Comparison of ENCODE assay signal across 8 mouse cellular contexts in the genomic region with DNA sequence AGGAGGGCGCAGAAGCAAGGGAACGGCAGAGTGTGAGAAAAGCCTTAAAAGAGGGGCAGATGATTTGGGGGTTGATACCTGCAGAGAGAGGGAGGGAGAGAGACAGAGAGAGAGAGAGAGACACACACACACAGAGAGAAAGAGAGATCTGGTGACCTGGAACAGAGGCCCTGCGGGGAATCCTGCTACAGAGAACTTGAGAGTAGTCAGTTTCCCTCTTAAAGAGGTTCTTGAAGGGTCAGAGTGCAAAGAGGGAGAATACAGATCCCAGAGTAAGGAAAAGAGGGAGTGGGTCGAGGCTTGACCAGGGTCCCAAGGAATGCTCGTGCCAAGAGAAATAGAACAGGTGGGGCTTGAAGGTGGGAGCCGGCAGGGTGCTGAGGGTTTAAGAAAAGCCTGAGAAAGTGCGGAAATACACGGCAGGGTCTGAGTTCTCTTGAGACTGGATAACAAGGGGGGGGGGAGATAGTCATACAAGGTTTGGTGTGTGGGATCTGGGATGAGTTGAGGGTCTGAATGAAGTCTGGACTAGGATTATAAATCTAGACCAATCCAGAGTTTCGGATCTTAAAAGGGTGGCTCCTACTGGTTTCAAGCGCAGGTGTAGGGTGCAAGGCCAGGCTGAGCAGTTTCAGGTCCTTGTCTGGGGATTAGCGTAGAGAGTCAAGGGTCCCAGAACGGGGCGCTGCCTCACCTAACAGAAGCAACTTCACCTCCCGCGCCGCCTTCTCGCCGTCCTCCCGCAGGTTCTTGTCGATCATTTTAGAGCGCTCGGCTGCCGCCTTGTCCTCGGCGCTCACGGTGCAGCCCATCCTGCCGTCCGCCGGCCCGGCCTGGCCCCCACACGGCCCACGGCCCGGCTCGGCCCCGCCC. TPM values are rescaled to one million over a fixed set of nuclear protein-coding genes. Genes with fewer than 3 reads are reported as not detected.
A peak's percentile ranks its signal among the peaks of the same experiment; 100 is the strongest.
DNase-seq lines count a peak whose midpoint lies in the region; ATAC-seq and TF ChIP-seq lines count a peak whose summit lies in the region.

No protein-coding gene starts in this region.

- H3K9me3 ChIP-seq in heart, embryonic 12.5 days (replicated peaks): no peaks in the 10 kb centered on the region
- no peaks in the 10 kb centered on the region for H3K9me3 ChIP-seq in E14TG2a.4 (ENCODE audit: low read length)
- no peaks in the 10 kb centered on the region for H3K9me3 ChIP-seq in forebrain, embryonic 14.5 days (replicated peaks; ENCODE audit: control insufficient read depth, low read length)
- no peaks in the 10 kb centered on the region for H3K9me3 ChIP-seq in liver, embryonic 14.5 days (ENCODE audit: control insufficient read depth, low read length)

- peaks cover 8% of the 10 kb centered on the region; the same call in 1 of the 2 replicates for H3K36me3 ChIP-seq in heart, embryonic 12.5 days
- peaks cover 15% of the 10 kb centered on the region for H3K36me3 ChIP-seq in E14TG2a.4 (ENCODE audit: insufficient read depth, low read length)
- 0 out of 2 replicates have a peak, but pooled peaks cover under 1% of the 10 kb centered on the region for H3K36me3 ChIP-seq in forebrain, embryonic 14.5 days (ENCODE audit: control insufficient read depth, insufficient read depth, low read length)
- H3K36me3 ChIP-seq in liver, embryonic 14.5 days (replicated peaks; ENCODE audit: control insufficient read depth, insufficient read depth, low read depth): no peaks in the 10 kb centered on the region

- TF ChIP-seq EP300 in liver, embryonic 14.5 days (IDR thresholded peaks at IDR 0.05; ENCODE audit: low read depth): no peak

- no peak for TF ChIP-seq CTCF in E14TG2a.4 (conservative IDR thresholded peaks at IDR 0.05; ENCODE audit: low read length)
- TF ChIP-seq CTCF in liver, embryonic 14.5 days (IDR thresholded peaks at IDR 0.05; ENCODE audit: low read depth): no peak

- DNase-seq in heart, postnatal 25 days (ENCODE audit: low spot score): no peak
- DNase-seq in forebrain, embryonic 14.5 days (ENCODE audit: low spot score): no peak
- no peak for DNase-seq in liver, embryonic 14.5 days (ENCODE audit: low read depth in 3 of 3, low spot score in 3 of 3)
- DNase-seq in MN1 (ENCODE audit: low spot score): no peak
- DNase-seq in frontal cortex, postnatal 25 days (ENCODE audit: low spot score in 2 of 2): no peak
- no peak for DNase-seq in ovary, adult 18-20 months (ENCODE audit: low spot score)

- H3K4me3 ChIP-seq in heart, embryonic 12.5 days: peak overlapping the region; percentile 86
- H3K4me3 ChIP-seq in E14TG2a.4 (replicated peaks; ENCODE audit: low read length): peak overlapping the region; percentile 88
- H3K4me3 ChIP-seq in forebrain, embryonic 14.5 days (ENCODE audit: low read depth, low read length): peak overlapping the region; percentile 79
- H3K4me3 ChIP-seq in liver, embryonic 14.5 days (ENCODE audit: insufficient read depth in 1 of 2, low read depth in 2 of 2, low read length in 2 of 2): peak overlapping the region; percentile 72 to 92

- H3K4me2 ChIP-seq in heart, embryonic 12.5 days: peak overlapping the region; percentile 99
- peak overlapping the region; percentile 92 for H3K4me2 ChIP-seq in forebrain, embryonic 14.5 days (ENCODE audit: low read length)
- peak overlapping the region; percentile 96 for H3K4me2 ChIP-seq in liver, embryonic 14.5 days (ENCODE audit: low read depth)

- ATAC-seq in heart, embryonic 12.5 days (ENCODE audit: insufficient number of reproducible peaks, low FRiP score): no peak
- ATAC-seq in forebrain, embryonic 14.5 days: no peak
- ATAC-seq in liver, embryonic 14.5 days (ENCODE audit: insufficient read depth): peak; percentile 11

- intact Hi-C loops in heart, postnatal 25 days (cut with DNase I): loop anchor here (2.0 kb wide), 1 partner anchor 14 kb away; no protein-coding TSS in a partner anchor

- H3K9ac ChIP-seq in heart, embryonic 12.5 days: peak overlapping the region; percentile 96
- H3K9ac ChIP-seq in forebrain, embryonic 14.5 days (ENCODE audit: low read length): peak overlapping the region; percentile 78
- peak overlapping the region; percentile 91 for H3K9ac ChIP-seq in liver, embryonic 14.5 days (replicated peaks)

- peaks cover 51% of the 10 kb centered on the region for H3K4me1 ChIP-seq in heart, embryonic 12.5 days (replicated peaks)
- peaks cover 66% of the 10 kb centered on the region for H3K4me1 ChIP-seq in E14TG2a.4 (replicated peaks; ENCODE audit: low read depth, low read length)
- H3K4me1 ChIP-seq in forebrain, embryonic 14.5 days (ENCODE audit: control insufficient read depth, insufficient read depth, low read length): peaks cover 48% of the 10 kb centered on the region
- H3K4me1 ChIP-seq in liver, embryonic 14.5 days (replicated peaks; ENCODE audit: control insufficient read depth in 2 of 2, insufficient read depth in 2 of 2, low read length in 1 of 2): peaks cover 23 to 26% of the 10 kb centered on the region in 2 experiments

- no peaks in the 10 kb centered on the region for H3K27me3 ChIP-seq in heart, embryonic 12.5 days (replicated peaks)
- peaks cover 24% of the 10 kb centered on the region for H3K27me3 ChIP-seq in E14TG2a.4 (ENCODE audit: insufficient read depth, low read length)
- H3K27me3 ChIP-seq in forebrain, embryonic 14.5 days (replicated peaks; ENCODE audit: control insufficient read depth, insufficient read depth, low read length): no peaks in the 10 kb centered on the region
- no peaks in the 10 kb centered on the region for H3K27me3 ChIP-seq in liver, embryonic 14.5 days (ENCODE audit: control insufficient read depth, insufficient read depth, low read length)

- H3K27ac ChIP-seq in heart, embryonic 12.5 days (ENCODE audit: poor library complexity, severe bottlenecking): peak overlapping the region; percentile 90
- H3K27ac ChIP-seq in forebrain, embryonic 14.5 days (ENCODE audit: low read depth, low read length): peak overlapping the region; percentile 96
- H3K27ac ChIP-seq in liver, embryonic 14.5 days: peak overlapping the region; percentile 74

- under 1% methylated on average over 35 of the region's 35 CpGs for WGBS in heart, embryonic 12.5 days
- 0% methylated on average over 35 of the region's 35 CpGs for WGBS in forebrain, embryonic 14.5 days
- under 1% methylated on average over 35 of the region's 35 CpGs for WGBS in liver, embryonic 14.5 days (ENCODE audit: insufficient replicate concordance)

RNA-seq across cellular contexts. Expression of a gene that starts 0.5 kb away (rescaled TPM):
- 404 and 442 TPM in 2 replicates for polyA plus RNA-seq in heart, embryonic 12.5 days (2016; fragmentation: Nextera tagmentation; extraction: Ambion mirVana)
- total RNA-seq in heart, postnatal 25 days (2021): 100 to 1,000 TPM; 241 to 257 TPM
- polyA plus RNA-seq in forebrain, embryonic 14.5 days (2014; fragmentation: Nextera tagmentation; extraction: Ambion mirVana): 371 and 423 TPM in 2 replicates
- polyA plus RNA-seq in liver, embryonic 14.5 days (2012; rRNA removed): 94.3 and 124 TPM in 2 replicates
- polyA plus RNA-seq in liver, embryonic 14.5 days (2014; fragmentation: Nextera tagmentation; extraction: Ambion mirVana): 137 and 138 TPM in 2 replicates

RNA-seq across cellular contexts. Expression of a gene that starts 25.6 kb away (rescaled TPM):
- 10.7 and 11.2 TPM in 2 replicates for polyA plus RNA-seq in heart, embryonic 12.5 days (2016; fragmentation: Nextera tagmentation; extraction: Ambion mirVana)
- 10 to 100 TPM; 15.0 to 17.8 TPM for total RNA-seq in heart, postnatal 25 days (2021)
- polyA plus RNA-seq in forebrain, embryonic 14.5 days (2014; fragmentation: Nextera tagmentation; extraction: Ambion mirVana): 0.85 and 1.3 TPM in 2 replicates
- polyA plus RNA-seq in liver, embryonic 14.5 days (2012; rRNA removed): 0.22 and 0.31 TPM in 2 replicates
- polyA plus RNA-seq in liver, embryonic 14.5 days (2014; fragmentation: Nextera tagmentation; extraction: Ambion mirVana): 0.25 and 0.33 TPM in 2 replicates

RNA-seq across cellular contexts. Expression of a gene that starts 34.7 kb away (rescaled TPM):
- polyA plus RNA-seq in heart, embryonic 12.5 days (2016; fragmentation: Nextera tagmentation; extraction: Ambion mirVana): 2.9 and 3.2 TPM in 2 replicates
- 10 to 100 TPM; 62.0 to 69.7 TPM for total RNA-seq in heart, postnatal 25 days (2021)
- 32.8 and 32.9 TPM in 2 replicates for polyA plus RNA-seq in forebrain, embryonic 14.5 days (2014; fragmentation: Nextera tagmentation; extraction: Ambion mirVana)
- 23.5 and 25.0 TPM in 2 replicates for polyA plus RNA-seq in liver, embryonic 14.5 days (2012; rRNA removed)
- 15.7 and 19.7 TPM in 2 replicates for polyA plus RNA-seq in liver, embryonic 14.5 days (2014; fragmentation: Nextera tagmentation; extraction: Ambion mirVana)

RNA-seq across cellular contexts. Expression of a gene that starts 44.9 kb away (rescaled TPM):
- polyA plus RNA-seq in heart, embryonic 12.5 days (2016; fragmentation: Nextera tagmentation; extraction: Ambion mirVana): 0.97 and 1.2 TPM in 2 replicates
- not detected for total RNA-seq in heart, postnatal 25 days (2021)
- 0.28 and 0.66 TPM in 2 replicates for polyA plus RNA-seq in forebrain, embryonic 14.5 days (2014; fragmentation: Nextera tagmentation; extraction: Ambion mirVana)
- not detected in 2 replicates for polyA plus RNA-seq in liver, embryonic 14.5 days (2012; rRNA removed)
- 0.62 and 0.76 TPM in 2 replicates for polyA plus RNA-seq in liver, embryonic 14.5 days (2014; fragmentation: Nextera tagmentation; extraction: Ambion mirVana)

RNA-seq across cellular contexts. Expression of a gene that starts 47.2 kb away (rescaled TPM):
- 34.0 and 35.5 TPM in 2 replicates for polyA plus RNA-seq in heart, embryonic 12.5 days (2016; fragmentation: Nextera tagmentation; extraction: Ambion mirVana)
- total RNA-seq in heart, postnatal 25 days (2021): 10 to 100 TPM; 44.6 to 45.8 TPM
- 18.7 and 19.1 TPM in 2 replicates for polyA plus RNA-seq in forebrain, embryonic 14.5 days (2014; fragmentation: Nextera tagmentation; extraction: Ambion mirVana)
- polyA plus RNA-seq in liver, embryonic 14.5 days (2012; rRNA removed): 113 and 135 TPM in 2 replicates
- polyA plus RNA-seq in liver, embryonic 14.5 days (2014; fragmentation: Nextera tagmentation; extraction: Ambion mirVana): 149 and 173 TPM in 2 replicates
